Mouse (Mus musculus) hindbrain, postnatal 0 days (tissue): ENCODE measurements around the gene Actl7a. TPM values are rescaled to one million over a fixed set of nuclear protein-coding genes. Genes with fewer than 3 reads are reported as not detected.
A peak's percentile ranks its signal among the peaks of the same experiment; 100 is the strongest.

Experiments used
- ATAC-seq: fragments of 200-750 bp; cut with Nextera tagmentation; 2 replicates; pipeline ENCODE4 v1.8.0; 2017; ENCODE audit warnings: mild to moderate bottlenecking, moderate TSS enrichment, moderate library complexity
- DNase-seq: peaks from one replicate; pipeline ENCODE4 v3.0.0-alpha.2; 2015; ENCODE audit warnings: low spot score
- H3K27ac ChIP-seq: fragments of 300-500 bp; sonication (generic); 2 replicates; pipeline ENCODE4 v1.5.1; 2014; ENCODE audit warnings: mild to moderate bottlenecking
- H3K27me3 ChIP-seq: fragments of 300-500 bp; sonication (generic); 2 replicates; pipeline ENCODE4 v1.6.1; 2014; ENCODE audit warnings: low read length, mixed read lengths; ENCODE audit not compliant: insufficient read depth
- H3K36me3 ChIP-seq: fragments of 300-500 bp; sonication (generic); 2 replicates; pipeline ENCODE4 v1.6.1; 2014; ENCODE audit warnings: low read length, mixed read lengths; ENCODE audit not compliant: insufficient read depth
- H3K4me1 ChIP-seq: fragments of 300-500 bp; sonication (generic); 2 replicates; pipeline ENCODE4 v1.6.1; 2014; ENCODE audit warnings: antibody characterized with exemption, low read length, mixed read lengths; ENCODE audit not compliant: insufficient read depth
- H3K4me2 ChIP-seq: fragments of 300-500 bp; sonication (generic); 2 replicates; pipeline ENCODE4 v1.6.1; 2014; ENCODE audit warnings: low read depth, mild to moderate bottlenecking, low read length, moderate library complexity, mixed read lengths
- H3K4me3 ChIP-seq: fragments of 300-500 bp; sonication (generic); 2 replicates; pipeline ENCODE4 v1.5.1; 2014; ENCODE audit warnings: low read length
- H3K9ac ChIP-seq: fragments of 300-500 bp; sonication (generic); replicated peaks from 2 replicates; pipeline ENCODE4 v1.6.1; 2014; ENCODE audit warnings: mild to moderate bottlenecking, low read length, moderate library complexity, mixed read lengths
- H3K9me3 ChIP-seq: fragments of 300-500 bp; sonication (generic); 2 replicates; pipeline ENCODE4 v1.6.1; 2016; ENCODE audit warnings: low read length, mixed read lengths
- CTCF ChIP-seq: IDR thresholded peaks from 2 replicates; pipeline ENCODE4 v1.5.1; 2016; ENCODE audit warnings: antibody characterized with exemption, control low read depth, low read depth
- WGBS: fragments of 180-500 bp; shearing (Covaris S2); extraction: QIAGEN DNeasy Blood & Tissue Kit; methylation state at CpG from one replicate; pipeline ENCODE4 v1.1.7; 2014; 5-methylcytosine and 5-hydroxymethylcytosine counted together
- polyA plus RNA-seq: library from polyadenylated mRNA; unstranded; fragments of >200 nt; fragmentation: Nextera tagmentation; extraction: Ambion mirVana; gene quantifications from 2 replicates; pipeline ENCODE4 v1.2.1, GENCODE M21; 2015
- total RNA-seq: library from RNA; depleted of rRNA; stranded (reverse); fragments of >200 nt; gene quantifications from 2 replicates; pipeline ENCODE4 v1.2.3, GENCODE M21; 2014

Actl7a gene
- total and polyA plus RNA-seq, 2 experiments from 2014 or later = not detected

- Histone ChIP-seq H3K4me2 (no peak overlapping the region), H3K36me3 (no peaks in the 10 kb centered on the region), H3K9me3 (no peaks in the 10 kb centered on the region), H3K27ac (no peak overlapping the region), H3K27me3 (no peaks in the 10 kb centered on the region), H3K9ac (no peak overlapping the region), H3K4me1 (no peaks in the 10 kb centered on the region), H3K4me3 (no peak overlapping the region)
- ATAC-seq (no peak), DNase-seq (no peak)
- WGBS = 63% methylated on average over 12 of the region's 12 CpGs
- no peak for TF ChIP-seq CTCF
Measured at GRCm38 (mm10) chr4:56718573-56719442, 24.4 kb upstream of the Actl7a start.

- 69% methylated on average over 9 of the region's 9 CpGs for WGBS
- ATAC-seq = no peak
- no peak overlapping the region for H3K9ac ChIP-seq
- H3K4me1 ChIP-seq = no peaks in the 10 kb centered on the region
- TF ChIP-seq CTCF = no peak
- no peak overlapping the region for H3K4me2 ChIP-seq
- no peaks in the 10 kb centered on the region for H3K36me3 ChIP-seq
- no peak overlapping the region for H3K4me3 ChIP-seq
- H3K27ac ChIP-seq = no peak overlapping the region
- no peak for DNase-seq
- H3K27me3 ChIP-seq = no peaks in the 10 kb centered on the region
- H3K9me3 ChIP-seq = no peaks in the 10 kb centered on the region
Measured at GRCm38 (mm10) chr4:56719456-56719855, 23.8 kb upstream of the Actl7a start.

- TF ChIP-seq CTCF = no peak
- Histone ChIP-seq H3K4me3 (no peak overlapping the region), H3K27me3 (no peaks in the 10 kb centered on the region), H3K4me2 (no peak overlapping the region), H3K9ac (no peak overlapping the region), H3K36me3 (no peaks in the 10 kb centered on the region), H3K9me3 (no peaks in the 10 kb centered on the region), H3K4me1 (no peaks in the 10 kb centered on the region), H3K27ac (no peak overlapping the region)
- ATAC-seq (no peak), DNase-seq (no peak)
- whole genome bisulfite sequencing = 87% methylated on average over 9 of the region's 9 CpGs
Measured at GRCm38 (mm10) chr4:56720403-56720802, 22.8 kb upstream of the Actl7a start.

GRCm38 (mm10) chr4:56721469-56721868, 21.7 kb upstream of the Actl7a start:
- Histone ChIP-seq H3K4me1 (no peaks in the 10 kb centered on the region), H3K4me2 (no peak overlapping the region), H3K4me3 (no peak overlapping the region), H3K9me3 (no peaks in the 10 kb centered on the region), H3K27me3 (no peaks in the 10 kb centered on the region), H3K27ac (no peak overlapping the region), H3K9ac (no peak overlapping the region), H3K36me3 (no peaks in the 10 kb centered on the region)
- peak; percentile 68 for TF ChIP-seq CTCF
- ATAC-seq = no peak
- 29% methylated on average over 3 of the region's 3 CpGs for WGBS
- DNase-seq = peak; percentile 61

GRCm38 (mm10) chr4:56722346-56722745, 20.9 kb upstream of the Actl7a start:
- no peaks in the 10 kb centered on the region for H3K4me1 ChIP-seq
- H3K27ac ChIP-seq = no peak overlapping the region
- no peak for TF ChIP-seq CTCF
- no peak overlapping the region for H3K9ac ChIP-seq
- H3K36me3 ChIP-seq = no peaks in the 10 kb centered on the region
- H3K9me3 ChIP-seq = 0 out of 2 replicates have a peak, but pooled peaks cover 2% of the 10 kb centered on the region
- no peak overlapping the region for H3K4me2 ChIP-seq
- DNase-seq (no peak), ATAC-seq (no peak)
- H3K27me3 ChIP-seq = no peaks in the 10 kb centered on the region
- H3K4me3 ChIP-seq = no peak overlapping the region
- WGBS = 67% methylated on average over 6 of the region's 6 CpGs

- 0 out of 2 replicates have a peak, but pooled peaks cover 2% of the 10 kb centered on the region for H3K9me3 ChIP-seq
- ATAC-seq (no peak), DNase-seq (no peak)
- H3K9ac ChIP-seq = no peak overlapping the region
- H3K4me3 ChIP-seq = no peak overlapping the region
- no peak overlapping the region for H3K27ac ChIP-seq
- H3K4me1 ChIP-seq = no peaks in the 10 kb centered on the region
- 93% methylated on average over 6 of the region's 6 CpGs for WGBS
- H3K4me2 ChIP-seq = no peak overlapping the region
- H3K27me3 ChIP-seq = no peaks in the 10 kb centered on the region
- no peaks in the 10 kb centered on the region for H3K36me3 ChIP-seq
- TF ChIP-seq CTCF = no peak
Measured at GRCm38 (mm10) chr4:56723237-56723636, 20.0 kb upstream of the Actl7a start.

GRCm38 (mm10) chr4:56725839-56726238, 17.4 kb upstream of the Actl7a start:
- Histone ChIP-seq H3K27me3 (no peaks in the 10 kb centered on the region), H3K4me1 (no peaks in the 10 kb centered on the region), H3K9ac (no peak overlapping the region), H3K4me2 (no peak overlapping the region), H3K27ac (no peak overlapping the region), H3K9me3 (0 out of 2 replicates have a peak, but pooled peaks cover 2% of the 10 kb centered on the region), H3K36me3 (no peaks in the 10 kb centered on the region), H3K4me3 (no peak overlapping the region)
- DNase-seq (peak; percentile 50), ATAC-seq (no peak)
- WGBS = 58% methylated on average over 8 of the region's 8 CpGs
- peak; percentile 49 for TF ChIP-seq CTCF
